Mouse (Mus musculus) left cerebral cortex, adult 9 months (tissue): Measurements from ENCODE around the gene Gm11554.
"Not testable (repeated sequence)": the region's sequence is repeated elsewhere in the genome, so short reads cannot be mapped to it uniquely, and the experiment has no call there.

Experiments
- DNase-seq, 2 experiments: peaks; one replicate each; pipeline ENCODE4 v3.0.0; 2022; ENCODE audit warnings: low spot score in 2 of 2

The Gm11554 gene

DNA sequence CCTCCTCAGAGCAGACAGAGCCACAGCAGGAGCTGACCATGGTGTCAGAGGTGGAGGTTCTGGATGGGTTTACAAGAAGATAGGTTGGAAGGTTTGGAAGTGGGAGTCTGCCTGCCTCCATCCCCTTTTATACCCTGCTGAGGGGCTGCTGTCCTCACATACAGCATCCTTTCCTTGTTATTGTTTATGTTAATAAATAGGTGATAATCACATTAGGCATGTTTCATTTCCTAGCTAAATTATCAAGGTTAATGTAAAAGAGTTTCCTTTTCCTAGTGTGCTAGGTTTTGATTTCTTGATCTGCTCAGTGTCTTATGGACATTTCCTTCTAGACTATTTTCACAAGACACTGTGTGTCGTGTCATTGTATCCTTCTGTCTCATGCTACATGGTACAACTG lies at the start of gene Gm11554:
Gm11554 (minus strand) TSS at position 101 of the 400 bp plus-strand sequence.
- DNase-seq: not testable (repeated sequence)

DNA sequence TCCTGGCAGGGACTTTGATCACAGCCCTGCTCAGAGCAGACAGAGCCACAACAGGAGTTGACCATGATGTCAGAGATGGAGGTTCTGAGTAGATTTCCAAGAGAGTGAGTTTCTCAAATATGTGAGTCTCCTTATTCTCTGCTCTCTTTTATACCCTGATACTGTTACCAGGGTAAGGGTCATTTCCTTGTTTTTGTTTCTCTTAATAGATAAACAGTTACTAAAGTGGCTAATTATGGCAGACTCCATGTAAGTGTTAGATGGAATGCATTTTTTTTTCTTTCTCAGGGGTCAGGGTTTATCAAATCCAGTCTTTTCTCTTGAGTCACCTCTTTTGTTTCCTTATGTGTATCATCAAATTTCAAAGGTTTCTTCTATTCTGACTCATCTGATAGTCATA lies 47.3 kb upstream of the Gm11554 start, which contains the start of gene Krtap4-16:
Krtap4-16 (minus strand) TSS at position 101 of the 400 bp plus-strand sequence.
- no peak for DNase-seq

DNA sequence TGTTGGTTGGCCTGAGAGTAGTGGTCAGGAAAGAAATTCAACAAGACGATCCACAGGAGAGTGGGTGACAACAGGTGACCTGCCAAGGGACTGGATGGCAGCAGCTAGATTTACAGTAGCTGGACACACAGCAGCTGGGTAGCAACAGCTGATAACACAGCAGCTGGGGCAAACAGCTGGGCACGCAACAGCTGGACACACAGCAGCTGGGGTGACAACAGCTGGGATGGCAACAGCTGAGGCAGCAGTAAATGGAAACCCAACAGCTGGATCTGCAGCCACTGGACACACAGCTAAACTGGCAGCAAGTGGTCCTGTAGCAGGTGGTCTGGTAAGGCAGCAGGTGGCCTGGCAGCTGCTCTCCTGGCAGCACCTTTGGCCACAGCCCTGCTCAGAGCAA lies 42.5 kb upstream of the Gm11554 start:
- no peak for DNase-seq

DNA sequence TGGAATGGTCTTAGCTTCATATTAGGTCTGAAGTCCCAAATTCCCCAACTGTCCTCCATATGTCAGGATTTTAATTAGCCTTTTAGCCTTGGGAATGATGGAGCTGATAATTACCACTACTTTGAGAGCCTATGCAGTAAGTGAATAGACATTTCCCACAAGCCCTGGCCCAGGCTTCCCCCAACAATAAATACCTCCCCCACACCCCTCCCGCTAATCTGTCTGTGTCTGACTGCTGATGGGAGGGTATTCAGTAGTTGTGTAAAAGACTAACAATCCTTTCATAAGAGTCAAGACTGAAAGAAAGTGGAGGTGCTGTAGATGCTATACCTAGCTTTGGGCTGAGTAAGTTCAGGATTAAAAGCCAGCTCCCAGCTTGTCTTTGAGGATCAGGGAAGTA lies 37.9 kb upstream of the Gm11554 start:
- no peak for DNase-seq

DNA sequence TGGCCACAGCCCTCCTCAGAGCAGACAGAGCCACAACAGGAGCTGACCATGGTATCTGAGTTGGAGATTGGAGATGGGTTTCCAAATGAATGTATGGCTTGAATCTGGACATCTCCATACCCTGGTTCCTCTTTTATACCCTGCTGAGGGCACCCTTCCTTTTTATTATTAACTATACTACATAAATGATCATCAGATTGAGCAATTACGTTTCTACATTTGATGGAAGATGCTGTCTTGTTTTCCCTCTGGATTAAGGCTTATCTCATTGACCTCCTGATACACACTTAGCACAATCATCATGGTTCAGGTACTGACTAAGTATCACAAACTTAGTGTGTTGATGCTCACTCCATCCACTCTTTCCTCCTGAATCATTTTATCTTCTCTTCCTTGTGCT lies 33.7 kb upstream of the Gm11554 start, which contains the start of gene 2300003K06Rik:
2300003K06Rik (minus strand) TSS at position 101 of the 400 bp plus-strand sequence.
- DNase-seq: no peak

DNA sequence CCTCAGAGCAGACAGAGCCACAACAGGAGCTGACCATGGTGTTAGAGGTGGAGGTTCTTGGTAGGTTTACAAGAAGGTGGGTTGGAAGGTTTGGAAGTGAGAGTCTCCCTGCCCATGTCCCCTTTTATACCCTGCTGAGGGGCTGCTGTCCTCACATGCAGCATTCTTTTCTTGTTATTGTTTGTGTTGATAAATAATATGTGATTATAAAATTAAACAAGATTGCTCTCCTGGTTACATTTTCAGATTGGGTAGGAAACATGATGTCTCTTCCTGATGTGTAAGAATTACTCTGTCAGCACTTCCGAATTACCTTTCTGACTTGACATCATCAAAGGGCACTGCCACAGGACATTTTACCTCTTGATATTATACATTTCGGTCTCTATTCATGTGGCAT lies 11.3 kb upstream of the Gm11554 start, which contains the start of gene Gm11564:
Gm11564 (minus strand) TSS at position 101 of the 400 bp plus-strand sequence.
- DNase-seq: not testable (repeated sequence)

DNA sequence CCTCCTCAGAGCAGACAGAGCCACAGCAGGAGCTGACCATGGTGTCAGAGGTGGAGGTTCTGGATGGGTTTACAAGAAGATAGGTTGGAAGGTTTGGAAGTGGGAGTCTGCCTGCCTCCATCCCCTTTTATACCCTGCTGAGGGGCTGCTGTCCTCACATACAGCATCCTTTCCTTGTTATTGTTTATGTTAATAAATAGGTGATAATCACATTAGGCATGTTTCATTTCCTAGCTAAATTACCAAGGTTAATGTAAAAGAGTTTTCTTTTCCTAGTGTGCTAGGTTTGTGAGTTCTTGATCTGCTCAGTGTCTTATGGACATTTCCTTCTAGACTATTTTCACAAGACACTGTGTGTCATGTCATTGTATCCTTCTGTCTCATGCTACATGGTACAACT lies 5.5 kb upstream of the Gm11554 start, which contains the start of gene Krtap4-13:
Krtap4-13 (minus strand) TSS at position 101 of the 400 bp plus-strand sequence.
- not testable (repeated sequence) for DNase-seq

DNA sequence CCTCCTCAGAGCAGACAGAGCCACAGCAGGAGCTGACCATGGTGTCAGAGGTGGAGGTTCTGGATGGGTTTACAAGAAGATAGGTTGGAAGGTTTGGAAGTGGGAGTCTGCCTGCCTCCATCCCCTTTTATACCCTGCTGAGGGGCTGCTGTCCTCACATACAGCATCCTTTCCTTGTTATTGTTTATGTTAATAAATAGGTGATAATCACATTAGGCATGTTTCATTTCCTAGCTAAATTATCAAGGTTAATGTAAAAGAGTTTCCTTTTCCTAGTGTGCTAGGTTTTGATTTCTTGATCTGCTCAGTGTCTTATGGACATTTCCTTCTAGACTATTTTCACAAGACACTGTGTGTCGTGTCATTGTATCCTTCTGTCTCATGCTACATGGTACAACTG lies 5.4 kb downstream of the Gm11554 start, which contains the start of gene Gm11569:
Gm11569 (minus strand) TSS at position 101 of the 400 bp plus-strand sequence.
- DNase-seq: not testable (repeated sequence)

DNA sequence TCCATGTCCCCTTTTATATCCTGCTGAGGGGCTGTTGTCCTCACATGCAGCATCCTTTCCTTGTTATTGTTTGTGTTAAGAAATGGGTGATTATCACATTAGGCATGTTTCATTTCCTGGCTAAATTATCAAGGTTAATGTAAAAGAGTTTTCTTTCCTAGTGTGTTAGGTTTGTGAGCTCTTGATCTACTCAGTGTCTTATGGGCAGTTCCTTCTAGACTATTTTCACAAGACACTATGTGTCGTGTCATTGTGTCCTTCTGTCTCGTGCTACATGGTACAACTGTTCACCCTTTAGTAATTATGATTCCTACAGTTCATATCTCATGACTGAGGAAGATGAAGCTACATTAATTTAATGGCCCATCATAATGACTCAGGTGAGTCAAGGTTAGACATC lies 10.9 kb downstream of the Gm11554 start, which contains the start of gene Gm11596:
Gm11596 (minus strand) TSS at position 101 of the 400 bp plus-strand sequence.
- no peak for DNase-seq

DNA sequence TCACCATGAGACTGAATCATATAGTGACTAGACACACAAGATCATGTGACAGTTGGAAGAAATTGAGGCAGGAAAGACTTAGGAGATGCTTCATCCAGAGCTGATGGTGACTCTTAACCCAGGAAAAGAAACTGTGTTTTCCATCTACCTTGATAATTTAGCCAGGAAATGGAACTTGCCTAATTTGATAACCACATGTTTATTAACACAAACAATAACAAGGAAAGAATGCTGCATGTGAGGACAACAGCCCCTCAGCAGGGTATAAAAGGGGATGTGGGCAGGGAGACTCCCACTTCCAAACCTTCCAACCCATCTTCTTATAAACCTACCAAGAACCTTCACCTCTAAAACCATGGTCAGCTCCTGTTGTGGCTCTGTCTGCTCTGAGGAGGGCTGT lies 19.3 kb downstream of the Gm11554 start, which contains the start of gene Krtap4-9:
Krtap4-9 (plus strand) TSS at position 301 of the 400 bp plus-strand sequence.
- DNase-seq: not testable (repeated sequence)

DNA sequence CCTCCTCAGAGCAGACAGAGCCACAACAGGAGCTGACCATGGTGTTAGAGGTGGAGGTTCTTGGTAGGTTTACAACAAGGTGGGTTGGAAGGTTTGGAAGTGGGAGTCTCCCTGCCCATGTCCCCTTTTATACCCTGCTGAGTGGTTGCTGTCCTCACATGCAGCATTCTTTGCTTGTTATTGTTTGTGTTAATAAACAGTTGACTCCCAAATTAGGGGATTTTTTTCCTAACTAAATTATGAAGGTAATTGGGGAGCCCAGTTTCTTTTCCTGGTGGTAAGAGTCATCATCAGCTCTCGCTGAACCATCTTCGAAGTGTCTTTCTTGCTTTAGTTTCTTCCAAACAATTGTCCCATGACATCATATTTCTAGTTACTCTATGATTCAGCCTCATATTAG lies 23.6 kb downstream of the Gm11554 start, which contains the start of gene Krtap4-8:
Krtap4-8 (minus strand) TSS at position 101 of the 400 bp plus-strand sequence.
- DNase-seq: no peak

DNA sequence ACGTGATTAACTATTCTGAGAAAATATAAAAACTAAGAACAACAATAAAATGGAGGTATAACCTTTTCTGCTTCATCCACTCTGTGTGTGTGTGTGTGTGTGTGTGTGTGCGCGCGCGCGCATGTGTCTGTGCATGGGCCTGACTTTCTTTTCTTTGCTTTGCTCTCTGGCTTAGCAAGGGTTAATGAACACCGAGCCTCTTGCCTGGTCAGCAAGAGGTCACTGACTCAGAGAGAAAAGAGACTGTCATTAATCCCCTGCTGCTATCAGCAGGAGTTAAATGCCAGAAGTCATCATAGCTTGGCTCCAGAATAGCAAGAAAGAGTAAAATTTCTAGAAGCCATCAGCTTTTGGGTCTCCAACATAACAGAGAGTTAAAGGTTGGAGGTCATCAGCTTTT lies 25.8 kb downstream of the Gm11554 start:
- DNase-seq: no peak

DNA sequence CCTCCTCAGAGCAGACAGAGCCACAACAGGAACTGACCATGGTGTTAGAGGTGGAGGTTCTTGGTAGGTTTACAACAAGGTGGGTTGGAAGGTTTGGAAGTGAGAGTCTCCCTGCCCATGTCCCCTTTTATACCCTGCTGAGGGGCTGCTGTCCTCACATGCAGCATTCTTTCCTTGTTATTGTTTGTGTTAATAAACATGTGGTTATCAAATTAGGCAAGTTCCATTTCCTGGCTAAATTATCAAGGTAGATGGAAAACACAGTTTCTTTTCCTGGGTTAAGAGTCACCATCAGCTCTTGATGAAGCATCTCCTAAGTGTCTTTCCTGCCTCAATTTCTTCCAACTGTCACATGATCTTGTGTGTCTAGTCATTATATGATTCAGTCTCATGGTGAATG lies 31.4 kb downstream of the Gm11554 start, which contains the start of gene Gm11595:
Gm11595 (minus strand) TSS at position 101 of the 400 bp plus-strand sequence.
- DNase-seq: not testable (repeated sequence)

DNA sequence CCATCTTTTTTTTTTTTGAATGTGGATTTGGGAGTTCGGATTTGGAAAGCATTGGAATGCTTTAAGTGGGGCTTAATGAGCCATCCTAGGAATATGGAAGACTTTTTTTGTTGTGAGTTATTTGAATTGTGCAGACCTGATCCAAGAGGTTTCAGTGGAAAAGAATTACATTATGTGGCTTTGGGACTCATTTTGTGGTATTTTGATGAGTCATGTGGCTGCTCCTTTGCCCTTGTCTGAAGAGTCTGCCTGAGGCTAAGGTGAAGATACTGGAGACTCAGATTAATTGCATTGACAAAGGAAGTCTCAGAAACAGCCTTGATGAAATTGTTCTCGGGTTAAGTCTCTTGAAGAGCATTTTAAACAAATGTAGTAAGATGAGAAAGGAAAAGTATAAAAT lies 35.8 kb downstream of the Gm11554 start:
- DNase-seq: no peak

DNA sequence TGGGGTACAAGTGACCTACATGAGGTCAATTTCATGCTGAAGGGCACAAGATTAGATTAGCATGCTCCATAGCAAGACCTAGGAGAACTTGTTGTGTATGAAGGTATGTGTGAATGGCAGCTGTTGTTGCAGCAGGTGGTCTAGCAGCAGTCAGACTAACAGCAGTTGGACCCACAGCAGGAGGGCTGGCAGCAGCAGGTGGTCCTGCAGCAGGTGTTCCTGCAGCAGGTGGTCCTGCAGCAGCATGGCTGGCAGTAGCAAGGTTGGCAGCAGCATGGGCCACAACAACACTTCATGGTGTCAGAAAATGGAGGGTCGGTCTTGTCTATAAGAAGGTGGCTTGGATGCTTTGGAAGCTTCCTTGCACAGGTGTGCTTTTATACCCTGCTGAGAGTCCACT lies 45.4 kb downstream of the Gm11554 start:
- no peak for DNase-seq
